Mouse (Mus musculus) embryonic facial prominence, embryonic 12.5 days (tissue): ENCODE data around the gene Inhbe. TPM values are rescaled to one million over a fixed set of nuclear protein-coding genes. Genes with fewer than 3 reads are reported as not detected.

ENCODE experiments used
- ATAC-seq: fragments of 200-750 bp; cut with Nextera tagmentation; 2 replicates; pipeline ENCODE4 v1.8.0; 2017; ENCODE audit not compliant: insufficient number of reproducible peaks, insufficient read depth, low FRiP score, low TSS enrichment
- H3K27ac ChIP-seq: fragments of 300-500 bp; sonication (generic); 2 replicates; pipeline ENCODE4 v1.5.1; 2016; ENCODE audit warnings: mild to moderate bottlenecking
- H3K27me3 ChIP-seq: fragments of 300-500 bp; sonication (generic); 2 replicates; pipeline ENCODE4 v1.6.1; 2016; ENCODE audit warnings: mild to moderate bottlenecking, moderate library complexity
- H3K36me3 ChIP-seq: fragments of 300-500 bp; sonication (generic); 2 replicates; pipeline ENCODE4 v1.6.1; 2016; ENCODE audit warnings: mild to moderate bottlenecking
- H3K4me1 ChIP-seq: fragments of 300-500 bp; sonication (generic); 2 replicates; pipeline ENCODE4 v1.6.1; 2016
- H3K4me2 ChIP-seq: fragments of 300-500 bp; sonication (generic); replicated peaks from 2 replicates; pipeline ENCODE4 v1.6.1; 2016; ENCODE audit warnings: mild to moderate bottlenecking, moderate library complexity
- H3K4me3 ChIP-seq: fragments of 300-500 bp; sonication (generic); 2 replicates; pipeline ENCODE4 v1.5.1; 2016; ENCODE audit warnings: mild to moderate bottlenecking
- H3K9ac ChIP-seq: fragments of 300-500 bp; sonication (generic); 2 replicates; pipeline ENCODE4 v1.6.1; 2016; ENCODE audit warnings: mild to moderate bottlenecking, moderate library complexity
- H3K9me3 ChIP-seq: fragments of 300-500 bp; sonication (generic); 2 replicates; pipeline ENCODE4 v1.6.1; 2016; ENCODE audit warnings: mild to moderate bottlenecking, moderate library complexity
- WGBS: fragments of 180-500 bp; shearing (Covaris S2); methylation state at CpG from one replicate; pipeline ENCODE4 v1.1.7; 2016; 5-methylcytosine and 5-hydroxymethylcytosine counted together
- polyA plus RNA-seq: library from polyadenylated mRNA; unstranded; fragments of >200 nt; fragmentation: Nextera tagmentation; extraction: Ambion mirVana; gene quantifications from 2 replicates; pipeline ENCODE4 v1.2.1, GENCODE M21; 2016

Gene Inhbe
- polyA plus RNA-seq, 1 experiment from 2014 or later: 0.03 TPM

DNA sequence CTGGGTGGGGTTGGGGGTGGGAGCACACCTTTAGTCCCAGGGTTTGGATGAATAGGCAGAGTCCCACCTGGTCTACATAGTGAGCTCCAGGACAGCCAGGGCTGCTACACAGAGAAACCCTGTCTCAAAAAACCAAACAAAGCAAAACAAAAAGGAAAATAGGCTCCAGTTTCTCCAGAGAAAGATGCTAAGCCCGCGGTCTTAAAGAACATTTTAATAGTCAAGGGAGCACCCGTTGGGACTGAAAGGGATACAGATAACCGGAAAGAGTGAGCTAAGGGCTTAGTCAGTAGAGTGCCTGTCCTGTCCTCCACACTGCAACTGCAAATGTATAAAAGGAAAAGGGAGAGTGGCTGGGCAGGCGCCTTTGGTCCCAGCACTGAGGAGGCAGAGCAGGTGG lies 12.9 kb upstream of the Inhbe start:
- Histone ChIP-seq H3K4me2 (no peak overlapping the region), H3K9me3 (no peaks in the 10 kb centered on the region), H3K4me1 (no peaks in the 10 kb centered on the region), H3K27ac (no peak overlapping the region), H3K9ac (no peak overlapping the region), H3K4me3 (no peak overlapping the region), H3K27me3 (no peaks in the 10 kb centered on the region), H3K36me3 (no peaks in the 10 kb centered on the region)
- 76% methylated on average over 5 of the region's 5 CpGs for WGBS
- no peak for ATAC-seq

- H3K27ac ChIP-seq: no peak overlapping the region
- H3K27me3 ChIP-seq: no peaks in the 10 kb centered on the region
- ATAC-seq: no peak
- 81% methylated on average over 3 of the region's 3 CpGs for WGBS
- no peaks in the 10 kb centered on the region for H3K36me3 ChIP-seq
- no peak overlapping the region for H3K4me3 ChIP-seq
- no peak overlapping the region for H3K9ac ChIP-seq
- no peak overlapping the region for H3K4me2 ChIP-seq
- H3K4me1 ChIP-seq: no peaks in the 10 kb centered on the region
- no peaks in the 10 kb centered on the region for H3K9me3 ChIP-seq
Measured at GRCm38 (mm10) chr10:127360714-127361113, 6.5 kb upstream of the Inhbe start.

GRCm38 (mm10) chr10:127355336-127355735 lies 1.1 kb upstream of the Inhbe start:
- H3K36me3 ChIP-seq: no peaks in the 10 kb centered on the region
- no peak for ATAC-seq

GRCm38 (mm10) chr10:127352766-127353165 lies 1.4 kb downstream of the Inhbe start:
- H3K27me3 ChIP-seq: 0 out of 2 replicates have a peak, but pooled peaks cover 8% of the 10 kb centered on the region
- H3K4me1 ChIP-seq: no peaks in the 10 kb centered on the region
- no peak overlapping the region for H3K4me2 ChIP-seq
- no peaks in the 10 kb centered on the region for H3K36me3 ChIP-seq
- no peaks in the 10 kb centered on the region for H3K9me3 ChIP-seq
- 86% methylated on average over 11 of the region's 11 CpGs for WGBS
- H3K4me3 ChIP-seq: no peak overlapping the region
- ATAC-seq: no peak
- H3K27ac ChIP-seq: no peak overlapping the region
- H3K9ac ChIP-seq: no peak overlapping the region

More at GRCm38 (mm10) chr10:127355336-127355735, 1.1 kb upstream of the Inhbe start:
- Histone ChIP-seq H3K9me3 (no peaks in the 10 kb centered on the region), H3K4me1 (no peaks in the 10 kb centered on the region), H3K4me2 (no peak overlapping the region), H3K27me3 (0 out of 2 replicates have a peak, but pooled peaks cover 5% of the 10 kb centered on the region), H3K9ac (no peak overlapping the region), H3K4me3 (no peak overlapping the region), H3K27ac (no peak overlapping the region)
- WGBS: 51% methylated on average over 10 of the region's 10 CpGs

GRCm38 (mm10) chr10:127352187-127352586 lies 2.0 kb downstream of the Inhbe start:
- Histone ChIP-seq H3K9me3 (no peaks in the 10 kb centered on the region), H3K36me3 (no peaks in the 10 kb centered on the region), H3K4me2 (no peak overlapping the region), H3K27me3 (0 out of 2 replicates have a peak, but pooled peaks cover 8% of the 10 kb centered on the region), H3K27ac (no peak overlapping the region), H3K4me1 (no peaks in the 10 kb centered on the region), H3K4me3 (no peak overlapping the region), H3K9ac (no peak overlapping the region)
- ATAC-seq: no peak
- WGBS: 86% methylated on average over 9 of the region's 9 CpGs

GRCm38 (mm10) chr10:127351719-127352118 lies 2.5 kb downstream of the Inhbe start:
- H3K4me1 ChIP-seq: no peaks in the 10 kb centered on the region
- H3K27me3 ChIP-seq: 0 out of 2 replicates have a peak, but pooled peaks cover 8% of the 10 kb centered on the region
- no peaks in the 10 kb centered on the region for H3K36me3 ChIP-seq
- no peak for ATAC-seq
- H3K9me3 ChIP-seq: no peaks in the 10 kb centered on the region
- no peak overlapping the region for H3K4me2 ChIP-seq
- H3K27ac ChIP-seq: no peak overlapping the region
- H3K9ac ChIP-seq: no peak overlapping the region
- no peak overlapping the region for H3K4me3 ChIP-seq
- 72% methylated on average over 8 of the region's 8 CpGs for WGBS

DNA sequence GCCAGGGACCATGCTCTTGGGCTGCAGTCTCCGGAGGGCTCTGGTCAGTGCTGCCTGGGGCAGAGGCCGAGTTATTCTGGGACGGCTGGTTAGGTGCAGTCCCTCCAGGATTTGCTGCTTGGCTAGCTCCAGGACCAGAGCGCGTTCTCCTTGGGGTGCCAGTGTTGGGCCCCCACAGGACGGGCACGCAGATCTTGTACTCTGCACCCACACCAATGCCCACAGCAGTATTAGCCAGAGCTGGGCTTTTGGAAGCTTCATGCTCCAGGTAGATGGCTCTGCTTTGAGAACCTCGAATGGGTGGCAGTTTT lies 3.0 kb downstream of the Inhbe start:
- ATAC-seq: no peak
- peak overlapping the region; percentile 29; the same call in 1 of the 2 replicates for H3K9ac ChIP-seq
- no peaks in the 10 kb centered on the region for H3K4me1 ChIP-seq
- 0 out of 2 replicates have a peak, but pooled peaks cover 8% of the 10 kb centered on the region for H3K27me3 ChIP-seq
- H3K27ac ChIP-seq: no peak overlapping the region
- WGBS: 84% methylated on average over 8 of the region's 8 CpGs
- no peaks in the 10 kb centered on the region for H3K9me3 ChIP-seq
- H3K4me2 ChIP-seq: peak overlapping the region; percentile 52
- H3K4me3 ChIP-seq: no peak overlapping the region
- no peaks in the 10 kb centered on the region for H3K36me3 ChIP-seq

GRCm38 (mm10) chr10:127350594-127351284 lies 3.5 kb downstream of the Inhbe start:
- H3K4me2 ChIP-seq: peak overlapping the region; percentile 52
- H3K9ac ChIP-seq: peak overlapping the region; percentile 29; the same call in 1 of the 2 replicates
- no peaks in the 10 kb centered on the region for H3K4me1 ChIP-seq
- WGBS: 12% methylated on average over 24 of the region's 24 CpGs
- ATAC-seq: peak; percentile 65
- H3K36me3 ChIP-seq: no peaks in the 10 kb centered on the region
- H3K27me3 ChIP-seq: 0 out of 2 replicates have a peak, but pooled peaks cover 8% of the 10 kb centered on the region
- no peaks in the 10 kb centered on the region for H3K9me3 ChIP-seq
- H3K27ac ChIP-seq: no peak overlapping the region
- H3K4me3 ChIP-seq: peak overlapping the region; percentile 23; the same call in 1 of the 2 replicates

GRCm38 (mm10) chr10:127349810-127350209 lies 4.4 kb downstream of the Inhbe start:
- Histone ChIP-seq H3K4me3 (no peak overlapping the region), H3K9me3 (no peaks in the 10 kb centered on the region), H3K27ac (no peak overlapping the region), H3K4me1 (no peaks in the 10 kb centered on the region), H3K27me3 (0 out of 2 replicates have a peak, but pooled peaks cover 8% of the 10 kb centered on the region), H3K36me3 (no peaks in the 10 kb centered on the region), H3K4me2 (no peak overlapping the region), H3K9ac (no peak overlapping the region)
- no peak for ATAC-seq
- 74% methylated on average over 8 of the region's 8 CpGs for WGBS

DNA sequence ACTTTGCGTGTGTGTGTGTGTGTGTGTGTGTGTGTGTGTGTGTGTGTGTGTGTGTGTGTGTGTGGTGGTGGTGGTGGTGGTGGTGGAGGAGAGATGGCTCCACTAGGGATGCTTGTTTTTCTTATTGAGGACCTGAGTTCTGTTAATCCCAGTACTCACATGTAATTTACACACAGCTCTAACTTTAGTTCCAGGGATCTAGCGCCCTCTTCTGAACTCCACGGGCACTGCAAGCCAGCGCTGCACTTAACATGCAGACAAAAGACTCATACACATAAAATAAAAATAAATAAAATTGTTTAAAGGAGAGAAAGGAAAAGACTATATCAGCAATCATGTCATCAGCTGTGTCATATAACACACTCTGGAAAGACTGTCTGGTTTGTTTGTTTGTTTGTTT lies 5.3 kb downstream of the Inhbe start:
- Histone ChIP-seq H3K36me3 (no peaks in the 10 kb centered on the region), H3K4me3 (no peak overlapping the region), H3K9ac (no peak overlapping the region), H3K9me3 (no peaks in the 10 kb centered on the region), H3K4me2 (no peak overlapping the region), H3K27ac (no peak overlapping the region), H3K27me3 (0 out of 2 replicates have a peak, but pooled peaks cover 8% of the 10 kb centered on the region), H3K4me1 (no peaks in the 10 kb centered on the region)
- WGBS: 65% methylated on average over 4 of the region's 4 CpGs
- no peak for ATAC-seq

DNA sequence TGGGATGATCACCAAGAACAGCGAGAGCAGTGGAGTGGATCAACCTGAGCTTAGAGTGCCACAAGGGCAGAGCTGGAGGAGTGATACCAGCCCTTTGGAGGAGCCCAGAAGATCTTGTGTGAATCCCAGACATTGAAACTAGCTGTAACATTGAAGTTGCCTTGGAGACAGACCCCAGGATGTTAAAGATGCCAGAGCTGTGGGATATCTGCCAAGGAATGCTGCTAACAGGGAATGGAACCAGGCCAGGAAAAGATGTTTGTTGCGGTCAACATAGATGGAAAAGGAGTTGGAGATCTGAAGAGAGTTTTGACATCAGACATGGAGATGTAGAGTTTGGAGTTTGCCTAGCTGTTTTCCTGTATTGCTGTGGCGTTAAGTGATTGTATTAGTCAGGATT lies 8.0 kb downstream of the Inhbe start:
- H3K27ac ChIP-seq: no peak overlapping the region
- 0 out of 2 replicates have a peak, but pooled peaks cover 6% of the 10 kb centered on the region for H3K27me3 ChIP-seq
- no peak for ATAC-seq
- H3K4me3 ChIP-seq: no peak overlapping the region
- H3K4me2 ChIP-seq: no peak overlapping the region
- WGBS: 92% methylated on average over 3 of the region's 3 CpGs
- H3K36me3 ChIP-seq: no peaks in the 10 kb centered on the region
- H3K4me1 ChIP-seq: peaks cover 6% of the 10 kb centered on the region
- H3K9me3 ChIP-seq: no peaks in the 10 kb centered on the region
- no peak overlapping the region for H3K9ac ChIP-seq

GRCm38 (mm10) chr10:127343029-127343428 lies 11.2 kb downstream of the Inhbe start:
- no peak for ATAC-seq
- Histone ChIP-seq H3K27me3 (no peaks in the 10 kb centered on the region), H3K4me1 (peaks cover 12% of the 10 kb centered on the region), H3K4me2 (no peak overlapping the region), H3K9ac (no peak overlapping the region), H3K27ac (no peak overlapping the region), H3K4me3 (no peak overlapping the region), H3K36me3 (no peaks in the 10 kb centered on the region), H3K9me3 (no peaks in the 10 kb centered on the region)
- 68% methylated on average over 3 of the region's 3 CpGs for WGBS
